Mouse (Mus musculus) midbrain, embryonic 15.5 days (tissue): ENCODE data around the gene Slc38a1. TPM values are rescaled to one million over a fixed set of nuclear protein-coding genes. Genes with fewer than 3 reads are reported as not detected.
"Not testable (repeated sequence)": the region's sequence is repeated elsewhere in the genome, so short reads cannot be mapped to it uniquely, and the experiment has no call there.

ENCODE experiments used
- ATAC-seq: fragments of 200-750 bp; cut with Nextera tagmentation; replicated peaks from 2 replicates; pipeline ENCODE4 v1.8.0; 2017; ENCODE audit warnings: moderate TSS enrichment
- H3K27ac ChIP-seq: fragments of 300-500 bp; sonication (generic); 2 replicates; pipeline ENCODE4 v1.5.1; 2015; ENCODE audit warnings: mild to moderate bottlenecking, inconsistent platforms
- H3K27me3 ChIP-seq: fragments of 300-500 bp; sonication (generic); replicated peaks from 2 replicates; pipeline ENCODE4 v1.6.1; 2015; ENCODE audit warnings: inconsistent platforms
- H3K36me3 ChIP-seq: fragments of 300-500 bp; sonication (generic); replicated peaks from 2 replicates; pipeline ENCODE4 v1.6.1; 2015; ENCODE audit warnings: inconsistent platforms
- H3K4me1 ChIP-seq: fragments of 300-500 bp; sonication (generic); 2 replicates; pipeline ENCODE4 v1.6.1; 2015; ENCODE audit warnings: inconsistent platforms
- H3K4me2 ChIP-seq: fragments of 300-500 bp; sonication (generic); 2 replicates; pipeline ENCODE4 v1.6.1; 2015; ENCODE audit warnings: inconsistent platforms, mild to moderate bottlenecking, moderate library complexity
- H3K4me3 ChIP-seq: fragments of 300-500 bp; sonication (generic); 2 replicates; pipeline ENCODE4 v1.5.1; 2015; ENCODE audit warnings: mild to moderate bottlenecking, inconsistent platforms
- H3K9ac ChIP-seq: fragments of 300-500 bp; sonication (generic); 2 replicates; pipeline ENCODE4 v1.6.1; 2015; ENCODE audit warnings: mild to moderate bottlenecking, inconsistent platforms
- H3K9me3 ChIP-seq: fragments of 300-500 bp; sonication (generic); 2 replicates; pipeline ENCODE4 v1.6.1; 2016; ENCODE audit warnings: inconsistent platforms
- WGBS: fragments of 180-500 bp; shearing (Covaris S2); methylation state at CpG from one replicate; pipeline ENCODE4 v1.1.7; 2015; ENCODE audit warnings: mixed read lengths; 5-methylcytosine and 5-hydroxymethylcytosine counted together
- polyA plus RNA-seq: library from polyadenylated mRNA; unstranded; fragments of >200 nt; fragmentation: Nextera tagmentation; extraction: Ambion mirVana; gene quantifications from 2 replicates; pipeline ENCODE4 v1.2.1, GENCODE M21; 2015

Slc38a1 gene
- polyA plus RNA-seq, 1 experiment from 2014 or later = 144 TPM

DNA sequence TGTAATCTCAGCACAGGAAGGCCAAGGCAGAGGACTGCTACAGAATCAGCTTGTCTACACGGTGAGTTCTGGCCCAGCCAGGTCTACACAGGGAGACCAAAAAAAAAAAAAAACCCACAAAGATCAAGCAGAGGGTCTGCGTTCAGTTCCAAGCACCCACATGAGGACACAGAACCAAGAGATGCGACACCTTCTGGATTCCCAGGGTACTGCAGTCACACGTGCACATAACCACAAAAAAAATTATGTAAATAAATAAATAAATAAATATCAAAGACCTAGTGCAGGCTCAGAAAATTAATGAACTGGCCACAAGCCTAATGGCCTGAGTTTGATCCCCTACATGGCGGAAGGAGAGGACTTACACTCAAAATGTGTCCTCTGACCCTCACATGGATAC, 10.5 kb downstream of the Slc38a1 start:
- 0 out of 2 replicates have a peak, but pooled peaks cover 8% of the 10 kb centered on the region for H3K36me3 ChIP-seq
- no peak overlapping the region for H3K4me3 ChIP-seq
- no peak for ATAC-seq
- H3K9ac ChIP-seq = no peak overlapping the region
- WGBS = 97% methylated on average over 5 of the region's 5 CpGs
- H3K4me1 ChIP-seq = peaks cover 6% of the 10 kb centered on the region; the same call in 1 of the 2 replicates
- no peaks in the 10 kb centered on the region for H3K9me3 ChIP-seq
- no peak overlapping the region for H3K4me2 ChIP-seq
- H3K27me3 ChIP-seq = no peaks in the 10 kb centered on the region
- H3K27ac ChIP-seq = no peak overlapping the region

DNA sequence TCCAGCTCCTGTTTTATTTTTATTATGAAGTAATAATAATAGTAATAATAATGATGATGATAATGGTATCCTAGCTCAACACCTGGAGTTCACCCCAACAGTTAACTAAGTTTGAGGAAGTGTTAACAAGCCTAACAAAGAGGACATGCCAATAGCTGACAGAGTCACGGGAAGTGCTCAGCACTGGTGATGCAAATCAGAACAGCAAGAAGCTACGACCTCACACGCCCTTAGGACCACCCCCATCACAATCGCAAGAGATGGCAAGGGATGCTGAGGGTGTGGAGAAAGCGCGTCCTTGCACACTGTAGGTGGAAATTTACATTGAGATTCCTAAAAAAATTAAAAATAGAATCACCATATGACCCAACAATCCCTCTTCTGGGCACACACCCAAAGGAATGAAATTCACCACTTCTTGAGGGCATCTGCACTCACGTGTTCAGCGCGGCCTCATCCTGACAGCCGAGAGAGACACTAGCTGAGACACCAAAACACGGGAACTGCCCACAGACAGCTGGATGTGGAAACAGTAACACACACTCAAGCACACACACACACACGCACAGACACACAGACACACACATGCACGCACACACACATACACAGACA, 11.5 kb downstream of the Slc38a1 start:
- 90% methylated on average over 13 of the region's 13 CpGs for WGBS
- Histone ChIP-seq H3K4me2 (no peak overlapping the region), H3K9ac (no peak overlapping the region), H3K27me3 (no peaks in the 10 kb centered on the region), H3K4me1 (peaks cover 12% of the 10 kb centered on the region; the same call in 1 of the 2 replicates), H3K9me3 (no peaks in the 10 kb centered on the region), H3K4me3 (no peak overlapping the region), H3K36me3 (0 out of 2 replicates have a peak, but pooled peaks cover 5% of the 10 kb centered on the region), H3K27ac (no peak overlapping the region)
- ATAC-seq = no peak

DNA sequence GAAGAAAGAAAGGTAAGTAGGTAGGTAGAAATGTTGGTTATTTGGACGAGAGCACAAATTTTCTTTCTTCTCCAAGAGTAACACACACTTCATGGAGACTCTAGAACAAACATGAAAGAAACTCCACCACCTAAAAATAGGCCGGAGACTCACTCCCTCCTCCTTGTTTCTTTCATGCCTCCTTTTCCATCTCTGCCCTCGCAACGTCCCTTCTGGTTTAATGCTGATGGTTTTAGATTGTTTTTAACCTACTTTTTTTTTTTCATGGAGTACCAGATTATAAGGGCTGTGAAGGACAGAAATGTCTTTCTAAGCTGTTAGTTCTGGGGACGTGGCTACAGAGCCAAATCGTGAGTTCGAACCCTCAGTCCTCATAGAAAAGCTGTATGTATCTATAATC, 14.5 kb downstream of the Slc38a1 start:
- Histone ChIP-seq H3K4me1 (peaks cover 12% of the 10 kb centered on the region; the same call in 1 of the 2 replicates), H3K36me3 (peaks cover 9% of the 10 kb centered on the region), H3K4me3 (no peak overlapping the region), H3K27ac (no peak overlapping the region), H3K27me3 (no peaks in the 10 kb centered on the region), H3K9me3 (no peaks in the 10 kb centered on the region), H3K9ac (no peak overlapping the region), H3K4me2 (no peak overlapping the region)
- ATAC-seq = no peak
- WGBS = 91% methylated on average over 7 of the region's 7 CpGs

GRCm38 (mm10) chr15:96626871-96627270, 15.8 kb downstream of the Slc38a1 start:
- H3K4me3 ChIP-seq = no peak overlapping the region
- H3K36me3 ChIP-seq = peaks cover 22% of the 10 kb centered on the region
- peaks cover 12% of the 10 kb centered on the region; the same call in 1 of the 2 replicates for H3K4me1 ChIP-seq
- no peaks in the 10 kb centered on the region; the same call in 1 of the 2 replicates for H3K9me3 ChIP-seq
- 67% methylated on average over 5 of the region's 5 CpGs for WGBS
- no peak for ATAC-seq
- H3K27me3 ChIP-seq = no peaks in the 10 kb centered on the region
- H3K9ac ChIP-seq = no peak overlapping the region
- H3K4me2 ChIP-seq = no peak overlapping the region
- peak overlapping the region; percentile 47; the same call in 1 of the 2 replicates for H3K27ac ChIP-seq

GRCm38 (mm10) chr15:96625012-96625411, 17.7 kb downstream of the Slc38a1 start:
- 78% methylated on average over 9 of the region's 9 CpGs for WGBS
- H3K9me3 ChIP-seq, H3K4me3 ChIP-seq, H3K4me2 ChIP-seq, H3K27ac ChIP-seq, H3K9ac ChIP-seq, H3K27me3 ChIP-seq, ATAC-seq: not testable (repeated sequence)
- peaks cover 12% of the 10 kb centered on the region; the same call in 1 of the 2 replicates for H3K4me1 ChIP-seq
- peaks cover 22% of the 10 kb centered on the region for H3K36me3 ChIP-seq

DNA sequence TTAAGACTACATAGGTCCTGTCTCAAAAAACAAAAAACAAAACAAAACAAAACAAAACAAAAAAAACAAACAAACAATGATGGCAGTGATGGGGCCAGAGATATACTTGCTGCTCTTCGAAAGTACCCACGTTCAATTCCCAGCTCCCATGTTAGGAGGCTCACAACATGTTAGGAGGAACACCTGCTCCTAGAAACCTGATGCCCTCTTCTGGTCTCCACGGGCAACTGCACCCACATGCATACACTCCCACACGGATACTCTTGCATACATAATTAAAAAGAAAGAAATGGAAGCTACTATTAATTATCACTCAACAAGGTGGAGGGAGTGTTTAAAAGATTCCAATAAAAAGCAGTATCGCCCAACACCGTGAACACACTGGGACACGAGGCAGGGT, 20.3 kb downstream of the Slc38a1 start:
- ATAC-seq = no peak
- peaks cover 9% of the 10 kb centered on the region; the same call in 1 of the 2 replicates for H3K4me1 ChIP-seq
- no peak overlapping the region for H3K4me3 ChIP-seq
- no peak overlapping the region for H3K4me2 ChIP-seq
- H3K27me3 ChIP-seq = no peaks in the 10 kb centered on the region
- H3K27ac ChIP-seq = no peak overlapping the region
- no peak overlapping the region for H3K9ac ChIP-seq
- H3K9me3 ChIP-seq = no peaks in the 10 kb centered on the region; the same call in 1 of the 2 replicates
- H3K36me3 ChIP-seq = peaks cover 31% of the 10 kb centered on the region
- 98% methylated on average over 7 of the region's 7 CpGs for WGBS

- Histone ChIP-seq H3K36me3 (peaks cover 35% of the 10 kb centered on the region), H3K9ac (no peak overlapping the region), H3K27ac (no peak overlapping the region), H3K9me3 (no peaks in the 10 kb centered on the region; the same call in 1 of the 2 replicates), H3K27me3 (no peaks in the 10 kb centered on the region), H3K4me3 (no peak overlapping the region), H3K4me2 (no peak overlapping the region), H3K4me1 (peaks cover 4% of the 10 kb centered on the region; the same call in 1 of the 2 replicates)
- ATAC-seq = no peak
- 88% methylated on average over 6 of the region's 6 CpGs for WGBS
These were observed 21.0 kb downstream of the Slc38a1 start for GRCm38 (mm10) chr15:96621686-96622085.

DNA sequence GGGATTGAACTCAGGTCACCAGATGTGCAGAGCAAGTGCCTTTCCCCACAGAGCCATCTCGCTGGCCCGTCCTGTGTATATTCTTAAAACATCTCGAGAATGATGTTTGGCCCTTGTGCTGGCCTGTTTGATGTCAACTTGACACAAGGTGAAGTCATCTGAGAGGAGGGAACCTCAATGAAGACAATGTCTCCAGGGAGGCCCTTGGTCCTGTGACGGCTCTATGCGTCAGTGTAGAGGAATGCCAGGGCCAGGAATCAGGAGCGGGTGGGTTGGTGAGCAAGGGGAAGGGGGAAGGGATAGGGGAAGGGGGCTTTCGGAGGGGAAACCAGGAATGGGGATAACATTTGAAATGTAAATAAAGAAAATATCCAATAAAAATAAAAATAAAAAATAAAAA, 25.2 kb downstream of the Slc38a1 start:
- Histone ChIP-seq H3K4me1 (no peaks in the 10 kb centered on the region), H3K9ac (no peak overlapping the region), H3K4me3 (no peak overlapping the region), H3K9me3 (no peaks in the 10 kb centered on the region; the same call in 1 of the 2 replicates), H3K27ac (no peak overlapping the region), H3K36me3 (peaks cover 57% of the 10 kb centered on the region), H3K4me2 (no peak overlapping the region), H3K27me3 (no peaks in the 10 kb centered on the region)
- 95% methylated on average over 7 of the region's 7 CpGs for WGBS
- no peak for ATAC-seq

DNA sequence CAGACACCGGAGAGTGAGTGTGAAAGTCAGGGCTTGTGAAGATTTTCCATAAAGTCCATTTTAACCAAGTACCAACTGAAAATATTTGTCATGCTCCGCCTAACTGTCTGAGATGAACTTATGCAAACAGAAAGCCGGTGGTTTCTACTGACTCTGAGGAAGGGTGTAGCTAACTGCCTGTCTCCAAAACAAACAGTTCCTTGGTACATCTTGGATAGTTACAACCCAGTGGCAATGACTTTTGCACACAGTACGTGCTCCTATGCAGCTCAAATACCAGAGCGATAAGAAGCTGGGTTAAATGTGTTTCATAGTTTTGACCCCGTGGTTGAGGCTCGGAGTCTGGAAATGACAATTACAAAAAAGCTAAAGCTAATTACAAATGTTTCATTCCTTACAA, 34.0 kb downstream of the Slc38a1 start:
- H3K27ac ChIP-seq = no peak overlapping the region
- ATAC-seq = no peak
- H3K36me3 ChIP-seq = peaks cover 27% of the 10 kb centered on the region
- no peak overlapping the region for H3K4me3 ChIP-seq
- H3K4me1 ChIP-seq = peaks cover 12% of the 10 kb centered on the region
- no peaks in the 10 kb centered on the region for H3K9me3 ChIP-seq
- H3K4me2 ChIP-seq = no peak overlapping the region
- H3K27me3 ChIP-seq = no peaks in the 10 kb centered on the region
- no peak overlapping the region for H3K9ac ChIP-seq
- 87% methylated on average over 7 of the region's 7 CpGs for WGBS

- WGBS = 77% methylated on average over 5 of the region's 5 CpGs
These were observed 35.3 kb downstream of the Slc38a1 start for GRCm38 (mm10) chr15:96607422-96607821.

DNA sequence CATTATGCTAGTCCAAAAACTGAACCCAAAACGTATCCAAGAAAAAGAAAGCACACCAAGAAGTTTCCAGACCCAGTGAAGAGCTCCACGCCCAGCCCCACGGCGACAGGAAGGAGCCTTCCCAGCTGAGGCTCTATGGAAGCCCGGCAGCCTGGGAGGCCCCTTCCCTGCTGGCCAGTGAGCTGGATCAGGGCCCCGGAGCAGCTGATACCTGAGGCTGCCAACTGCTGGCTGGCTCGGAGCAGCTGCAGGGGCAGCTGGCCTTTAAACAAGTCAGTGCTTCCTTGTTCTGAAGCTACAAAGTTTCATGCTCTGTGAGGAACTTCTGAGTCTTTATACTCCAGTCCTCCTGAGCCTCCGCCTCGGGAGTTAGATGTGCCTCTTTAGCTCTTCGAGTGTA, 38.4 kb downstream of the Slc38a1 start:
- no peak overlapping the region for H3K9ac ChIP-seq
- no peak for ATAC-seq
- H3K4me3 ChIP-seq = no peak overlapping the region
- 60% methylated on average over 10 of the region's 10 CpGs for WGBS
- no peak overlapping the region for H3K27ac ChIP-seq
- peaks cover 23% of the 10 kb centered on the region for H3K4me1 ChIP-seq
- H3K4me2 ChIP-seq = no peak overlapping the region
- no peaks in the 10 kb centered on the region; the same call in 1 of the 2 replicates for H3K36me3 ChIP-seq
- H3K27me3 ChIP-seq = no peaks in the 10 kb centered on the region
- no peaks in the 10 kb centered on the region for H3K9me3 ChIP-seq

More at GRCm38 (mm10) chr15:96607422-96607821, 35.3 kb downstream of the Slc38a1 start:
- Histone ChIP-seq H3K4me1 (peaks cover 12% of the 10 kb centered on the region), H3K9ac (no peak overlapping the region), H3K36me3 (peaks cover 16% of the 10 kb centered on the region; the same call in 1 of the 2 replicates), H3K4me3 (no peak overlapping the region), H3K9me3 (no peaks in the 10 kb centered on the region), H3K27me3 (no peaks in the 10 kb centered on the region), H3K4me2 (no peak overlapping the region), H3K27ac (no peak overlapping the region)
- no peak for ATAC-seq

GRCm38 (mm10) chr15:96602043-96602442, 40.7 kb downstream of the Slc38a1 start:
- Histone ChIP-seq H3K4me2 (no peak overlapping the region), H3K27me3 (no peaks in the 10 kb centered on the region), H3K27ac (no peak overlapping the region), H3K36me3 (no peaks in the 10 kb centered on the region), H3K4me1 (peaks cover 36% of the 10 kb centered on the region), H3K4me3 (no peak overlapping the region), H3K9me3 (no peaks in the 10 kb centered on the region), H3K9ac (no peak overlapping the region)
- 67% methylated on average over 16 of the region's 16 CpGs for WGBS
- no peak for ATAC-seq
